Mouse (Mus musculus): ENCODE measurements at regions not wholly inside any gene's neighbourhood (a gene's known extent, or its start where the extent isn't known, plus 50 kb on each side); places are given as distances from the start of the nearest gene placed in this dataset.

DNA sequence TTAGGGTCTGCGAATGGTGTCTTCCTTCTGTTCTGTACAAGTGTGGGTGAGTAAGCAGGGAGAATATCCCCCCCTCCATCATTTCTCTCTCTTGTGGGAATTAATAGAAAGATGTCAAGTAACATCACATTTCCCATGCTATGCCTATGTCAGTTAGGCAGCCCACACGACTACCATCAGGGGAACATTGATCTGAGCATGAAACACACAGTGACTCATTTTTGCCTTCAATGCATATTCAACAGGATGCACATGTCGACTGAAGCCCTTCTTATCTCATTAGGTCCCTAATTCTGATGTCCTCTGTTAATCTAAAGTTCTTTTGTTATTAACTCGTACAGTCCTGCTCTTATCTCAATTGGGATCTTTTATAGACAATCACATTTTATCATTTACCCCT, 60.4 kb upstream of the Samsn1 start:
- ATAC-seq (replicated peaks; ENCODE audit: poor library complexity, severe bottlenecking): no peak

DNA sequence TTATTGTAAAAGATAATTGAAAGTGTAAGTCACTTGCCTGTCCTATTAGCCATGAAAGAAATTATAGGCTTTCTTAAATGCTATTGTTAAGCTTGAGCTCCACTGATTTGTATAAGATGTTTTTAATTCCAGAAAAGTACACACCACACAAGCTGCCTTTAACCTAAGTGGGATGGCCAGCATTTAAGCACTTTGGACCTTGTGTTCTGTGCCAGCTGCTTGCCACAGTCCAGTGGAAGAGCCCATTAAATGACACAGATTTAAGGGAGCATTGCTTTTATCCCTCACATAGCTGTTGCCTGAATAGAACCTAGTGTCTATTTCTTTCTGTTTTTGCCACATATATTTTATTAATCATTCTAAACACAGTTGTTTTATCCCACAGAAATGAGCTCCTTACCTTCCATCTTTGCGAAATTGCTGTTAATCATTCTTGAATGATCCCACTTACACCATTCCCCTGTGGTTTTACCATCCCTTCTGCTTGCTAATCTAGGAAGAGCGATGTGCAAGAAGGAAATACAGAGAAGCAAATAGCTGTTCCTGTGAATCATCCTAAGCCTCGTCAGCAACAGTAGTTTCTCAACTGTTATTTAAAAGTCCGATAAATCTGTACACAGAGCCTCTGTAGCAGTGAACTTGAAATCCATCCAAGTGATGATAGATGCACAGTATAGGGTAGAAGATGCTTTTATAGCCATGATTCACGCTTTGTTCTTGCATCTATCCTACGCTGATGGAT, 57.9 kb upstream of the Samsn1 start:
- ATAC-seq (replicated peaks; ENCODE audit: poor library complexity, severe bottlenecking): no peak

DNA sequence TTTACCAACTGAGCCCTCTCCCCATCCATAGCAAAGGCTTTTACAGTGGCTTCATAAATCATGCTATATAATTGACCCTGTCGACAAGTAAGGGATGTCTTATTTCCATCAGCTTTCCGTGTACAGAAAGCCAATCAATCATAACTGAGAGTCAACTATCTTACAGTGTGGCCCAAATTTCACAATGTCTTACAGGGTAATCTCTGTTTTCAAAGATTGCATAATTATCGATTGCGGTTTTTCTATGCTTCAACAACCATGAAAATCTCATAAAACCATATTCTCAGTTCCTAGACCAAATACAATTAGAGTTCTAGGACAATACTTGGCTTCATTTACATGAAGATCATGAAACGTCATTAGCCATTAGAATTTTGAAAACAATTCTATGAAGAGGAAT, 56.1 kb upstream of the Samsn1 start:
- peak; percentile 67 for ATAC-seq (replicated peaks; ENCODE audit: poor library complexity, severe bottlenecking)

DNA sequence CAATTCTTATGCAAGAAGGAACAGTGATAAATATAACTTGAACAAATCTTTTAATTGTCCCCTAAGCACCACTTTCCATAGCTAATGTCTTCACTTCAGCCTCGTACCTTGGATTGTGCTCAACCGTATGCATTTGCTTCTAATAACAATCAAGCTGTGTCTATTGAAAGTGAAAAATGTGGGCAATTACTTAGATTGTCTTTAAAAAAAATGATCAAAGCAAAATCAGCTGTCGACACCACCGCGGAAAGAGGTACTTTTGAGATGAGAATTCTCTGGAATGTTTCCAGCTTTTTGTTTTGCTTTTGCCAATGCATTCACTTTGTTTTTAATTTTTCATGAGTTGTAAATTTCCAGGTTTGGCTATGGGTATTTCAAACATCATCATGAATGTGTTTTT, 54.1 kb upstream of the Samsn1 start:
- no peak for ATAC-seq (replicated peaks; ENCODE audit: poor library complexity, severe bottlenecking)
